Mouse (Mus musculus) C2C12 (cell line): ENCODE results near the gene Aldh3b2. TPM values are rescaled to one million over a fixed set of nuclear protein-coding genes. Genes with fewer than 3 reads are reported as not detected.
"Not testable (repeated sequence)": the region's sequence is repeated elsewhere in the genome, so short reads cannot be mapped to it uniquely, and the experiment has no call there.

Experiments used
- H3K27me3 ChIP-seq: one replicate; pipeline ENCODE4 v1.6.1; 2011; ENCODE audit not compliant: control insufficient read depth, insufficient read depth, insufficient read length
- H3K36me3 ChIP-seq: one replicate; pipeline ENCODE4 v1.6.1; 2011; ENCODE audit not compliant: control insufficient read depth, insufficient read depth
- H3K4me3 ChIP-seq: one replicate; pipeline ENCODE4 v1.5.1; 2011; ENCODE audit warnings: mild to moderate bottlenecking, control low read depth; ENCODE audit not compliant: poor library complexity, insufficient read depth, severe bottlenecking
- H3K79me2 ChIP-seq: one replicate; pipeline ENCODE4 v1.6.1; 2011; ENCODE audit not compliant: control insufficient read depth, insufficient read depth
- H3K79me3 ChIP-seq: one replicate; pipeline ENCODE4 v1.6.1; 2011; ENCODE audit warnings: low read depth, control low read depth
- H3ac ChIP-seq: one replicate; pipeline ENCODE3; 2011; ENCODE audit warnings: low read depth; ENCODE audit not compliant: control insufficient read depth, insufficient read length
- CEBPB ChIP-seq: IDR thresholded peaks from one replicate; pipeline ENCODE4 v1.6.1; 2011; ENCODE audit warnings: low read depth, mild to moderate bottlenecking, control low read depth, moderate library complexity
- CTCF ChIP-seq: IDR thresholded peaks from one replicate; pipeline ENCODE4 v1.5.1; 2011; ENCODE audit not compliant: control insufficient read depth, insufficient read depth, insufficient read length
- FOSL1 ChIP-seq: IDR thresholded peaks from one replicate; pipeline ENCODE4 v1.8.0; 2011; ENCODE audit warnings: mild to moderate bottlenecking, low read length; ENCODE audit not compliant: poor library complexity, insufficient read depth, severe bottlenecking
- MAX ChIP-seq: IDR thresholded peaks from one replicate; pipeline ENCODE4 v1.6.1; 2011; ENCODE audit warnings: mild to moderate bottlenecking, control low read depth
- MYOD1 ChIP-seq: IDR thresholded peaks from one replicate; pipeline ENCODE4 v1.6.1; 2011; ENCODE audit warnings: low read depth; ENCODE audit not compliant: control insufficient read depth, insufficient read length
- MYOG ChIP-seq: IDR thresholded peaks from one replicate; pipeline ENCODE4 v1.6.1; 2011; ENCODE audit not compliant: control insufficient read depth, insufficient read length; ENCODE audit errors: extremely low read depth
- USF1 ChIP-seq: IDR thresholded peaks from one replicate; pipeline ENCODE4 v1.6.1; 2011; ENCODE audit warnings: low read depth, mild to moderate bottlenecking, control low read depth, moderate library complexity
- polyA plus RNA-seq: library from polyadenylated mRNA; unstranded; fragments of >200 nt; fragmentation: generic; extraction: Trizol; gene quantifications from one replicate; pipeline ENCODE4 v1.2.1, GENCODE M21; 2012; ENCODE audit warnings: missing spikeins

The Aldh3b2 gene
- polyA plus RNA-seq, 1 experiment: not detected

- no peaks in the 10 kb centered on the region for H3K36me3 ChIP-seq
- no peak overlapping the region for H3K4me3 ChIP-seq
- peaks cover 3% of the 10 kb centered on the region for H3K27me3 ChIP-seq
- H3ac ChIP-seq: no peak overlapping the region
- no peak for TF ChIP-seq MYOG
- TF ChIP-seq CTCF: no peak
- no peak for TF ChIP-seq MYOD1
- TF ChIP-seq CEBPB: no peak
- no peak for TF ChIP-seq FOSL1
- TF ChIP-seq MAX: no peak
- no peak for TF ChIP-seq USF1
- H3K79me2 ChIP-seq: no peaks in the 10 kb centered on the region
- H3K79me3 ChIP-seq: no peaks in the 10 kb centered on the region
These were observed 13.1 kb upstream of the Aldh3b2 start for GRCm38 (mm10) chr19:3959030-3959429.

DNA sequence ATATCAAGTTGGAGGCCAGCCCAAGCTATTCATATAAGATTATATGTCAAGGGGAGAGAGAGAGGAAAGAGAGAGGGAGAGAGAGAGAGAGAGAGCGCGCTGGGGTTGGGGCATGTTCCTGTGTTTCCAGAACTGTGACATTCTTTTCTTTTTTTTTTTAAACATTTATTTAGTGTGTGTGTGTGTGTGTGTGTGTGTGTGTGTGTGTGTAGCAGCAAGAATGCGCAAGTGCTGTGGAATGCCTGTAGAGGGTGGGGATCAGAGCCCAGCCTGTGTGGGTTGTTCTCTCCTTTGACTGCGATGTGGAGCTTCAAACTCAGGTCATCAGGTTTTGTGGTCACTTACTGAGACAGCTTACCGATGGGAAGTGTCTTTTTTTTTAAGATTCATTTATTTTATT is 11.9 kb upstream of the Aldh3b2 start:
- H3K79me3 ChIP-seq: no peaks in the 10 kb centered on the region
- H3K36me3 ChIP-seq: no peaks in the 10 kb centered on the region
- TF ChIP-seq CEBPB (no peak), MYOD1 (no peak), USF1 (no peak), FOSL1 (no peak), MAX (no peak), CTCF (no peak), MYOG (no peak)
- H3ac ChIP-seq: no peak overlapping the region
- H3K27me3 ChIP-seq: peaks cover 3% of the 10 kb centered on the region
- no peaks in the 10 kb centered on the region for H3K79me2 ChIP-seq
- no peak overlapping the region for H3K4me3 ChIP-seq

DNA sequence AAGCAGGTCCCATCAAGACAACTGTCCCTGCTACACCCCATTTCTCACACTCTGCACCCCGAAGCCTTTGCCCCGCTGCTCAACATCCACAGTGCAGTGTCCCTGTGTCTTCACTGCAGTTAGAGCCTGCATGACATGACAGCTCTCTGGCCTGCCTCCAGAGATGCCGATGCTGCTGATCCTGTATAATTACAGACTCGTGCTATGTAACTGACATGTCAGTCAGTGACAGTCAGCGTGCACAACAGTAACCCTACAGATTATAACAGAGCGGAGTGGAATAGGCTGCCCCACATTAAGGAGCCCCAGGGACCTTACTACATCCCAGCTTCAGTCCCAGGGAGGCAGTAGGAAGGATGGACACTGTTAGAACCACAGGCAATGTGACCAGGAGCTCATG is 10.3 kb upstream of the Aldh3b2 start:
- not testable (repeated sequence) for H3K36me3 ChIP-seq, H3ac ChIP-seq, H3K79me2 ChIP-seq, H3K79me3 ChIP-seq, H3K4me3 ChIP-seq, H3K27me3 ChIP-seq

GRCm38 (mm10) chr19:3962469-3962868 is 9.7 kb upstream of the Aldh3b2 start:
- Histone ChIP-seq H3K27me3 (peaks cover 3% of the 10 kb centered on the region), H3ac (no peak overlapping the region), H3K79me2 (no peaks in the 10 kb centered on the region), H3K4me3 (no peak overlapping the region), H3K36me3 (no peaks in the 10 kb centered on the region), H3K79me3 (no peaks in the 10 kb centered on the region)
- TF ChIP-seq FOSL1 (no peak), CEBPB (no peak), MAX (no peak), MYOG (no peak), CTCF (no peak), MYOD1 (no peak), USF1 (no peak)

DNA sequence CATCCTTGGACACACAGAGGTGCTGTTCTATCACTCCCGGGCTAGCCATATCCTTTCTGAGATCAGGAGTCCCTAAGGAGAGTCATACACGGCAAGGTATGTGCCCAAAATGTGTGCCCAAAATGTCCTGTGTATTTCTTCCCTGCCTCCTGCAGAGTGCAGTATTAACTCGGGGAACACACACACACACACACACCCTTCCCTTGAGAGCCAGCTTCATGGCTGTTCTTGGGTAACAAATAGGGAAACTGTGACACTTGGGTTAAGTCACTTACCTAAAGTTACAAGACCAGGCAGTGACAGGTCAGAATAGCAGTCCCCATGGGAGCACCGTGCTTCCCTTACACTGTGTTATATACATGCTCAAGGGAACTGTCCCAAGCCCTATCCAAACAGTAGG is 8.1 kb upstream of the Aldh3b2 start:
- Histone ChIP-seq H3ac (no peak overlapping the region), H3K79me3 (no peaks in the 10 kb centered on the region), H3K4me3 (no peak overlapping the region), H3K79me2 (no peaks in the 10 kb centered on the region), H3K36me3 (no peaks in the 10 kb centered on the region), H3K27me3 (peaks cover 3% of the 10 kb centered on the region)
- no peak for TF ChIP-seq MYOD1
- TF ChIP-seq CTCF: no peak
- TF ChIP-seq FOSL1: no peak
- TF ChIP-seq MAX: no peak
- no peak for TF ChIP-seq USF1
- TF ChIP-seq MYOG: no peak
- TF ChIP-seq CEBPB: no peak

DNA sequence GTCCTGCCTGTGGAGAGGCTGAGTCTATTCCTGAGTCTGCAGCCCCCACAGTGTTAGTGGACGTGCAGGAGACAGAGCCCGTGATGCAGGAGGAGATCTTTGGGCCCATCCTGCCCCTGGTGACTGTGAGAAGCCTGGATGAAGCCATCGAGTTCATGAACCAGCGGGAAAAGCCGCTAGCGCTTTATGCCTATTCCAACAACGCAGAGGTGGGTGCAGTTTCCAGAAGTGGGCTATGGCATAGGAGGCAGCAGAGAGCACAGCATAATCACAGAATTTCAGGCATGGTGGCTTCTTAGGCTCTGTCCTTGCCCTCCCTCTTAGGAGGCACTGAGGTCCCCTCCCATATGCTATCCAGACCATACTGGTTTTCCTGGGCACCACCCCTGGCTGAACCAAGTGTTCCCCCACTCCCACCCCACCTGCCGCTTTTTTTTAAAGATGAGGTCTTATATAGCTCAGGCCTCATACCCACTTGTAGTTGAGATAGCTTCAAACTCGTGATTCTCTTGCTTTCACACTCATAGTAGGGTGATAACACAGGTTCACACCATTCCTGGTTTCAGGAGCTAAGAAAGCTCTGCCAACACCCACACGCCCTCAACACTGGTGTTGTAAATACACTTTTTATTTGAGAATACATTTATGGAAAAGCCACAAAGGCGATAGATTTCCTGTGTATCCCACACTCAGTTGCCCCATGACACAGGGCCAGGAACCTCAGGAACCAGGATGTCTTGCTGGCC is 5.6 kb upstream of the Aldh3b2 start:
- peaks cover 6% of the 10 kb centered on the region for H3K27me3 ChIP-seq
- no peak overlapping the region for H3ac ChIP-seq
- TF ChIP-seq MYOG (no peak), CTCF (no peak), CEBPB (no peak), MAX (no peak), USF1 (no peak), MYOD1 (no peak), FOSL1 (no peak)

More for the DNA sequence above, 5.6 kb upstream of the Aldh3b2 start:
- no peaks in the 10 kb centered on the region for H3K79me3 ChIP-seq
- no peaks in the 10 kb centered on the region for H3K36me3 ChIP-seq
- H3K79me2 ChIP-seq: no peaks in the 10 kb centered on the region
- H3K4me3 ChIP-seq: no peak overlapping the region
